Mouse (Mus musculus) C2C12 (cell line): ENCODE measurements around the gene Abcg1.

ENCODE experiments used
- CEBPB ChIP-seq: IDR thresholded peaks from one replicate; pipeline ENCODE4 v1.6.1; 2011; ENCODE audit warnings: low read depth, mild to moderate bottlenecking, control low read depth, moderate library complexity
- CTCF ChIP-seq: IDR thresholded peaks from one replicate; pipeline ENCODE4 v1.5.1; 2011; ENCODE audit not compliant: control insufficient read depth, insufficient read depth, insufficient read length
- FOSL1 ChIP-seq: IDR thresholded peaks from one replicate; pipeline ENCODE4 v1.8.0; 2011; ENCODE audit warnings: mild to moderate bottlenecking, low read length; ENCODE audit not compliant: poor library complexity, insufficient read depth, severe bottlenecking
- MAX ChIP-seq: IDR thresholded peaks from one replicate; pipeline ENCODE4 v1.6.1; 2011; ENCODE audit warnings: mild to moderate bottlenecking, control low read depth
- MYOD1 ChIP-seq: IDR thresholded peaks from one replicate; pipeline ENCODE4 v1.6.1; 2011; ENCODE audit warnings: low read depth; ENCODE audit not compliant: control insufficient read depth, insufficient read length
- USF1 ChIP-seq: IDR thresholded peaks from one replicate; pipeline ENCODE4 v1.6.1; 2011; ENCODE audit warnings: low read depth, mild to moderate bottlenecking, control low read depth, moderate library complexity

DNA sequence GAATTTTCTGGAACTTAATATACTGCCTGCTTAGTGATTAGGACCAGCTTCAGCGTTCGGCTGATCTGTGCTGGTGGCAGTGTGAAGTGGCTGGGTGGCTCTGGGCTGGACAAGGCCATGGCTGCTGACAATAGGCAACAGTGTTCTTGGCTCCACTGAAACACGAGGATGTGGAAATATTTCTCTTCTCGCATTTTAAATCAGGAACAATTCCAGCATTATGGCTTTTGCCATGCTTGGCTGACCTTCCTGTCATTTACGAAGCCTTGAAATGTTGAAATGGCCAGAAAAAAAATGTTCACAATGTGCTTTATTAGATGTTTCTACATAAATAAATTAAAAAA lies 32.7 kb upstream of the Abcg1 start:
- TF ChIP-seq CTCF (no peak), MYOD1 (no peak), CEBPB (no peak), USF1 (no peak), MAX (no peak), FOSL1 (no peak)
